Mouse (Mus musculus): Measurements from ENCODE around the gene Mcrip2.

DNA sequence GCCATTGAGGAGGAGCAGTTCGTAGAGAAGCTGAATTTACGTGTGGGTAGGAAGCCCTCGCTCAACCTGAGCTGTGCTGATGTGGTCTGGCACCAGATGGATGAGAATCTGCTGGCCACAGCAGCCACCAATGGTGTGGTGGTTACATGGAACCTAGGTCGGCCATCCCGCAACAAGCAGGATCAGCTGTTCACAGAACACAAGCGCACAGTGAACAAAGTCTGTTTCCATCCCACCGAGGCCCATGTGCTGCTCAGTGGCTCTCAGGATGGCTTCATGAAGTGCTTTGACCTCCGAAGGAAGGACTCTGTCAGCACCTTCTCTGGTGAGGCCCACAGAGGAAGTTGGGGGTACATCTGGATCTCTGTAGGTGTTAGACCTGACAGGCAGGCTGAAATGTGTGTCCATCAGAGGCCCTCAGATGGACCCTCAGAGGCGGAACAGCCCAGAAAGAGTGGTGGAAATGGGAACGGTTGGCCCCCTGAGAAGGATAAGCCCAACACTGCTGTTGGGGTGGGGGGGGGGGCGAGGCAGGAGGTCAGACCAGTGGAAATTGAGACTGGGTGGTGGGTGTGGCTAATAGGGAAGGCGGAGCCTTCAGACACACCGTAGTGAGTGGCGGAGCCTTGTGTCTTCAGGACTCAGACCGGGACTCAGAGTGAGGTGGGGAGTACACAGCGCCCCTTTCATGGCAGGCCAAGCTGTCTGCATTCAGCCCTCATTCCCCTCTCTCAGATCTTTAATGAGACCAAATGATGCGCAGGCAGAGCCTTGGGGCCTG lies 44.0 kb downstream of the Mcrip2 start:
- TF ChIP-seq CTCF (IDR thresholded peaks at IDR 0.05; ENCODE audit: extremely low read depth, insufficient read depth, low read length): no peak
- no peak for TF ChIP-seq POLR2A (IDR thresholded peaks at IDR 0.05; ENCODE audit: extremely low read depth, insufficient read depth, low read length)

Data from cortical plate, adult 2 months (tissue).